Mouse (Mus musculus): Measurements from ENCODE around the gene Gm10570.

GRCm38 (mm10) chr4:130267069-130267468 is 41.4 kb downstream of the Gm10570 start:
- TF ChIP-seq POLR2A (IDR thresholded peaks at IDR 0.05; ENCODE audit: low read depth, low read length): no peak
- no peak for TF ChIP-seq CTCF (IDR thresholded peaks at IDR 0.05; ENCODE audit: borderline replicate concordance, insufficient read depth, low read length)

Data from embryonic fibroblast, embryonic 13.5 days (primary cell).